Comparison of ENCODE assay signal across 9 mouse cellular contexts in genomic region chr5:21732177-21732911, GRCm38 (mm10). TPM values are rescaled to one million over a fixed set of nuclear protein-coding genes. Genes with fewer than 3 reads are reported as not detected.
A peak's percentile ranks its signal among the peaks of the same experiment; 100 is the strongest.
DNase-seq lines count a peak whose midpoint lies in the region; ATAC-seq and TF ChIP-seq lines count a peak whose summit lies in the region.
"Had no signal": no experiment of that assay in that cellular context is flagged by ENCODE, and none has a peak within 500 bp of the region (broad histone marks: within the 10 kb centered on the region; RNA-seq: fewer than 3 reads in every experiment).

No protein-coding gene starts in this region.

- peak overlapping the region; percentile 79 for H3K27ac ChIP-seq in heart, embryonic 16.5 days (ENCODE audit: low read length)
- H3K27ac ChIP-seq in hindbrain, embryonic 10.5 days, result peak overlapping the region; percentile 89
- H3K27ac ChIP-seq in liver, postnatal 0 days (ENCODE audit: low read depth), result no peak overlapping the region

- intact Hi-C loops in heart, postnatal 14 days (cut with DNase I), result loop anchor here (10.0 kb wide), 1 partner anchor 468 kb away; no protein-coding TSS in a partner anchor
- intact Hi-C loops in gastrocnemius, postnatal 36 days (cut with DNase I), result no loop called here

- 51% methylated on average over 3 of the region's 3 CpGs for WGBS in heart, embryonic 16.5 days
- WGBS in hindbrain, embryonic 10.5 days, result 42% methylated on average over 3 of the region's 3 CpGs
- 88% methylated on average over 3 of the region's 3 CpGs for WGBS in liver, postnatal 0 days (ENCODE audit: insufficient replicate concordance)

- no peak for TF ChIP-seq CTCF in liver, postnatal 0 days (IDR thresholded peaks at IDR 0.05; ENCODE audit: low read depth)

- no peaks in the 10 kb centered on the region for H3K9me3 ChIP-seq in heart, embryonic 16.5 days (replicated peaks; ENCODE audit: control insufficient read depth, low read length)
- no peaks in the 10 kb centered on the region for H3K9me3 ChIP-seq in hindbrain, embryonic 10.5 days
- no peaks in the 10 kb centered on the region for H3K9me3 ChIP-seq in liver, postnatal 0 days (ENCODE audit: low read length)

- no peak for ATAC-seq in heart, embryonic 16.5 days (replicated peaks; ENCODE audit: extremely low read depth, insufficient read depth, low FRiP score)
- no peak for ATAC-seq in liver, postnatal 0 days

- no peak for DNase-seq in heart, postnatal 14 days
- peak; percentile 10 for DNase-seq in embryo, embryonic 11 days
- peak; percentile 36 for DNase-seq in hindbrain, embryonic 10.5 days (ENCODE audit: low spot score)
- peak; percentile 23 for DNase-seq in neural tube, embryonic 10.5 days (ENCODE audit: extremely low spot score, low spot score)
- no peak for DNase-seq in liver, postnatal 0 days
- DNase-seq in gastrocnemius, postnatal 36 days, result no peak
- DNase-seq in cerebellum, adult 11-12 months, result no peak

- no peak for TF ChIP-seq EP300 in liver, postnatal 0 days (IDR thresholded peaks at IDR 0.05; ENCODE audit: low read depth)

- H3K4me2 ChIP-seq in heart, embryonic 16.5 days (ENCODE audit: low read depth, low read length), result peak overlapping the region; percentile 15; the same call in 1 of the 2 replicates
- no peak overlapping the region for H3K4me2 ChIP-seq in liver, postnatal 0 days (ENCODE audit: low read depth, low read length)

- no peak overlapping the region for H3K4me3 ChIP-seq in heart, embryonic 16.5 days (ENCODE audit: low read length)
- H3K4me3 ChIP-seq in hindbrain, embryonic 10.5 days, result no peak overlapping the region
- H3K4me3 ChIP-seq in liver, postnatal 0 days (ENCODE audit: low read depth, low read length), result no peak overlapping the region

- H3K4me1 ChIP-seq in heart, embryonic 16.5 days (ENCODE audit: control insufficient read depth, insufficient read depth, low read length), result peaks cover 3% of the 10 kb centered on the region; the same call in 1 of the 2 replicates
- peaks cover 39% of the 10 kb centered on the region for H3K4me1 ChIP-seq in hindbrain, embryonic 10.5 days (replicated peaks)
- no peaks in the 10 kb centered on the region for H3K4me1 ChIP-seq in liver, postnatal 0 days (ENCODE audit: insufficient read depth)

- no peaks in the 10 kb centered on the region for H3K27me3 ChIP-seq in heart, embryonic 16.5 days (ENCODE audit: control insufficient read depth, insufficient read depth, low read length)
- H3K27me3 ChIP-seq in hindbrain, embryonic 10.5 days (ENCODE audit: insufficient read depth, poor library complexity, severe bottlenecking), result no peaks in the 10 kb centered on the region
- H3K27me3 ChIP-seq in liver, postnatal 0 days (ENCODE audit: insufficient read depth, low read length), result no peaks in the 10 kb centered on the region
- H3K27me3 ChIP-seq: CH12.LX had no signal

- no peaks in the 10 kb centered on the region for H3K36me3 ChIP-seq in heart, embryonic 16.5 days (ENCODE audit: control insufficient read depth, insufficient read depth)
- H3K36me3 ChIP-seq in hindbrain, embryonic 10.5 days, result no peaks in the 10 kb centered on the region
- H3K36me3 ChIP-seq in liver, postnatal 0 days (replicated peaks; ENCODE audit: insufficient read depth, low read length), result no peaks in the 10 kb centered on the region

- no peak overlapping the region; the same call in 1 of the 2 replicates for H3K9ac ChIP-seq in heart, embryonic 16.5 days (ENCODE audit: low read length)
- H3K9ac ChIP-seq in liver, postnatal 0 days (replicated peaks), result no peak overlapping the region

RNA-seq across cellular contexts. Expression of gene Pmpcb, which starts 4.6 kb away (rescaled TPM):
- 154 and 168 TPM in 2 replicates for polyA plus RNA-seq in heart, embryonic 16.5 days (2015; fragmentation: Nextera tagmentation; extraction: Ambion mirVana)
- total RNA-seq in heart, postnatal 14 days (2021), result 100 to 1,000 TPM; 220 to 223 TPM
- 75.4 and 78.2 TPM in 2 replicates for polyA plus RNA-seq in hindbrain, embryonic 10.5 days (2016; fragmentation: Nextera tagmentation; extraction: Ambion mirVana)
- 43.6 and 45.9 TPM in 2 replicates for polyA plus RNA-seq in liver, postnatal 0 days (2015; fragmentation: Nextera tagmentation; extraction: Ambion mirVana)
- 100 to 1,000 TPM in 1 of 2 experiments, 10 to 100 TPM in 1; 95.6 to 111 TPM for total RNA-seq in gastrocnemius, postnatal 36 days (2021)

RNA-seq across cellular contexts. Expression of gene Napepld, which starts 31.1 kb away (rescaled TPM):
- 5.6 and 6.3 TPM in 2 replicates for polyA plus RNA-seq in heart, embryonic 16.5 days (2015; fragmentation: Nextera tagmentation; extraction: Ambion mirVana)
- total RNA-seq in heart, postnatal 14 days (2021), result 1 to 10 TPM; 4.0 to 4.3 TPM
- 5.6 and 6.1 TPM in 2 replicates for polyA plus RNA-seq in hindbrain, embryonic 10.5 days (2016; fragmentation: Nextera tagmentation; extraction: Ambion mirVana)
- polyA plus RNA-seq in liver, postnatal 0 days (2015; fragmentation: Nextera tagmentation; extraction: Ambion mirVana), result 0.53 and 0.70 TPM in 2 replicates
- total RNA-seq in gastrocnemius, postnatal 36 days (2021), result 1 to 10 TPM; 8.8 to 9.9 TPM

RNA-seq across cellular contexts. Expression of gene Dnajc2, which starts 52.7 kb away (rescaled TPM):
- polyA plus RNA-seq in heart, embryonic 16.5 days (2015; fragmentation: Nextera tagmentation; extraction: Ambion mirVana), result 41.5 and 47.5 TPM in 2 replicates
- 10 to 100 TPM; 13.5 to 17.6 TPM for total RNA-seq in heart, postnatal 14 days (2021)
- polyA plus RNA-seq in hindbrain, embryonic 10.5 days (2016; fragmentation: Nextera tagmentation; extraction: Ambion mirVana), result 67.1 and 94.3 TPM in 2 replicates
- 25.0 and 27.1 TPM in 2 replicates for polyA plus RNA-seq in liver, postnatal 0 days (2015; fragmentation: Nextera tagmentation; extraction: Ambion mirVana)
- 10 to 100 TPM; 17.7 to 21.2 TPM for total RNA-seq in gastrocnemius, postnatal 36 days (2021)

RNA-seq across cellular contexts. Expression of gene Psmc2, which starts 52.7 kb away (rescaled TPM):
- polyA plus RNA-seq in heart, embryonic 16.5 days (2015; fragmentation: Nextera tagmentation; extraction: Ambion mirVana), result 138 and 139 TPM in 2 replicates
- total RNA-seq in heart, postnatal 14 days (2021), result 10 to 100 TPM; 89.2 to 94.5 TPM
- 231 and 236 TPM in 2 replicates for polyA plus RNA-seq in hindbrain, embryonic 10.5 days (2016; fragmentation: Nextera tagmentation; extraction: Ambion mirVana)
- 76.7 and 82.0 TPM in 2 replicates for polyA plus RNA-seq in liver, postnatal 0 days (2015; fragmentation: Nextera tagmentation; extraction: Ambion mirVana)
- 100 to 1,000 TPM in 1 of 2 experiments, 10 to 100 TPM in 1; 95.2 to 108 TPM for total RNA-seq in gastrocnemius, postnatal 36 days (2021)

Comparison
In these comparisons a context has a peak if more than half of its experiments do, and no peak if none do; other contexts are left out.
1. DNase-seq: peak in embryo, embryonic 11 days (single experiment), hindbrain, embryonic 10.5 days (single experiment) and neural tube, embryonic 10.5 days (single experiment); none in heart, postnatal 14 days (0 of 2), liver, postnatal 0 days (single experiment), gastrocnemius, postnatal 36 days (0 of 2) and cerebellum, adult 11-12 months (single experiment).